8 mouse cellular contexts compared by ENCODE assay signal in genomic region chr11:102219994-102220346, GRCm38 (mm10). TPM values are rescaled to one million over a fixed set of nuclear protein-coding genes. Genes with fewer than 3 reads are reported as not detected.
DNase-seq lines count a peak whose midpoint lies in the region; ATAC-seq and TF ChIP-seq lines count a peak whose summit lies in the region.

No protein-coding gene starts in this region.

- no peak for ATAC-seq in embryonic facial prominence, embryonic 15.5 days (ENCODE audit: insufficient number of reproducible peaks, low FRiP score, low TSS enrichment, low read depth)
- no peak for ATAC-seq in intestine, embryonic 14.5 days (replicated peaks; ENCODE audit: low FRiP score, low TSS enrichment, low read depth)
- no peak for ATAC-seq in midbrain, postnatal 0 days (ENCODE audit: low FRiP score)

- H3K36me3 ChIP-seq in embryonic facial prominence, embryonic 15.5 days = peaks cover 13% of the 10 kb centered on the region; the same call in 1 of the 2 replicates
- 0 out of 2 replicates have a peak, but pooled peaks cover 5% of the 10 kb centered on the region for H3K36me3 ChIP-seq in intestine, embryonic 14.5 days (ENCODE audit: control insufficient read depth, insufficient read depth, low read length)
- H3K36me3 ChIP-seq in midbrain, postnatal 0 days (ENCODE audit: insufficient read depth, low read length) = peaks cover 17% of the 10 kb centered on the region

- no peak for DNase-seq in layer of hippocampus, adult 2 months (ENCODE audit: low spot score in 2 of 2)
- DNase-seq in layer of hippocampus, adult 9-11 months = no peak
- peak; percentile 67 for DNase-seq in adrenal gland, postnatal 10 days
- no peak for DNase-seq in intestine, embryonic 14.5 days (ENCODE audit: low spot score)
- DNase-seq in natural killer cell, adult 2 months (ENCODE audit: low spot score in 2 of 2) = no peak
- no peak for DNase-seq in lung, postnatal 25 days (ENCODE audit: low spot score)
- DNase-seq in midbrain, postnatal 0 days (ENCODE audit: low spot score) = no peak

- no peaks in the 10 kb centered on the region for H3K27me3 ChIP-seq in embryonic facial prominence, embryonic 15.5 days
- no peaks in the 10 kb centered on the region for H3K27me3 ChIP-seq in intestine, embryonic 14.5 days (replicated peaks; ENCODE audit: control insufficient read depth, insufficient read depth, low read length)
- H3K27me3 ChIP-seq in midbrain, postnatal 0 days (ENCODE audit: insufficient read depth, low read length) = no peaks in the 10 kb centered on the region

- no peaks in the 10 kb centered on the region for H3K9me3 ChIP-seq in embryonic facial prominence, embryonic 15.5 days (replicated peaks)
- H3K9me3 ChIP-seq in intestine, embryonic 14.5 days (ENCODE audit: control insufficient read depth, low read length) = no peaks in the 10 kb centered on the region
- H3K9me3 ChIP-seq in midbrain, postnatal 0 days (ENCODE audit: low read length) = no peaks in the 10 kb centered on the region

- peaks cover 100% of the 10 kb centered on the region for H3K4me1 ChIP-seq in embryonic facial prominence, embryonic 15.5 days
- H3K4me1 ChIP-seq in intestine, embryonic 14.5 days (replicated peaks; ENCODE audit: control insufficient read depth, insufficient read depth, low read length) = peaks cover 76% of the 10 kb centered on the region
- peaks cover 29% of the 10 kb centered on the region; the same call in 1 of the 2 replicates for H3K4me1 ChIP-seq in midbrain, postnatal 0 days (ENCODE audit: insufficient read depth, low read length)

- no peak for TF ChIP-seq CTCF in layer of hippocampus, adult 2 months (conservative IDR thresholded peaks at IDR 0.05)
- TF ChIP-seq CTCF in midbrain, postnatal 0 days (IDR thresholded peaks at IDR 0.05) = no peak

- no peak overlapping the region for H3K4me3 ChIP-seq in layer of hippocampus, adult 2 months
- no peak overlapping the region for H3K4me3 ChIP-seq in embryonic facial prominence, embryonic 15.5 days (replicated peaks)
- H3K4me3 ChIP-seq in intestine, embryonic 14.5 days (ENCODE audit: low read depth, low read length) = no peak overlapping the region
- no peak overlapping the region for H3K4me3 ChIP-seq in midbrain, postnatal 0 days (ENCODE audit: low read depth, low read length)

- H3K9ac ChIP-seq in embryonic facial prominence, embryonic 15.5 days = no peak overlapping the region
- no peak overlapping the region for H3K9ac ChIP-seq in intestine, embryonic 14.5 days (ENCODE audit: low read length)
- H3K9ac ChIP-seq in midbrain, postnatal 0 days (replicated peaks; ENCODE audit: low read length, poor library complexity, severe bottlenecking) = no peak overlapping the region

- peak overlapping the region; percentile 95 for H3K27ac ChIP-seq in layer of hippocampus, adult 2 months
- peak overlapping the region; percentile 88 for H3K27ac ChIP-seq in embryonic facial prominence, embryonic 15.5 days (replicated peaks)
- peak overlapping the region; percentile 87; the same call in 1 of the 2 replicates for H3K27ac ChIP-seq in intestine, embryonic 14.5 days (ENCODE audit: low read depth)
- no peak overlapping the region for H3K27ac ChIP-seq in midbrain, postnatal 0 days (ENCODE audit: low read depth, low read length)

- WGBS in embryonic facial prominence, embryonic 15.5 days = 63% methylated on average over 4 of the region's 4 CpGs
- WGBS in intestine, embryonic 14.5 days = 51% methylated on average over 4 of the region's 4 CpGs
- WGBS in midbrain, postnatal 0 days = 81% methylated on average over 4 of the region's 4 CpGs

- 0 out of 2 replicates have a peak overlapping the region, but pooled peaks have one; percentile 2 for H3K4me2 ChIP-seq in embryonic facial prominence, embryonic 15.5 days (replicated peaks)
- H3K4me2 ChIP-seq in intestine, embryonic 14.5 days (ENCODE audit: low read length) = no peak overlapping the region
- no peak overlapping the region for H3K4me2 ChIP-seq in midbrain, postnatal 0 days (ENCODE audit: low read depth, low read length, poor library complexity, severe bottlenecking)

RNA-seq across cellular contexts. Expression of gene Hdac5, which starts 10.0 kb away (rescaled TPM):
- total RNA-seq in layer of hippocampus, adult 2 months (2021) = 100 to 1,000 TPM; 233 to 243 TPM
- total RNA-seq in adrenal gland, postnatal 10 days (2021) = 100 to 1,000 TPM in 1 of 2 experiments, 10 to 100 TPM in 1; 84.4 to 113 TPM
- polyA plus RNA-seq in embryonic facial prominence, embryonic 15.5 days (2015; fragmentation: Nextera tagmentation; extraction: Ambion mirVana) = 105 and 106 TPM in 2 replicates
- 45.4 and 53.2 TPM in 2 replicates for polyA plus RNA-seq in intestine, embryonic 14.5 days (2014; fragmentation: Nextera tagmentation; extraction: Ambion mirVana)
- total RNA-seq in midbrain, postnatal 0 days (2014; rRNA removed) = 183 and 263 TPM in 2 replicates
- 61.9 and 65.9 TPM in 2 replicates for polyA plus RNA-seq in midbrain, postnatal 0 days (2015; fragmentation: Nextera tagmentation; extraction: Ambion mirVana)

RNA-seq across cellular contexts. Expression of gene BC030867, which starts 28.7 kb away (rescaled TPM):
- total RNA-seq in layer of hippocampus, adult 2 months (2021) = 1 to 10 TPM; 1.0 to 1.1 TPM
- 1 to 10 TPM; 1.9 to 4.5 TPM for total RNA-seq in adrenal gland, postnatal 10 days (2021)
- polyA plus RNA-seq in embryonic facial prominence, embryonic 15.5 days (2015; fragmentation: Nextera tagmentation; extraction: Ambion mirVana) = 13.6 and 16.0 TPM in 2 replicates
- polyA plus RNA-seq in intestine, embryonic 14.5 days (2014; fragmentation: Nextera tagmentation; extraction: Ambion mirVana) = 16.5 and 16.6 TPM in 2 replicates
- total RNA-seq in midbrain, postnatal 0 days (2014; rRNA removed) = 2.1 TPM in 2 replicates
- 0.53 and 0.60 TPM in 2 replicates for polyA plus RNA-seq in midbrain, postnatal 0 days (2015; fragmentation: Nextera tagmentation; extraction: Ambion mirVana)

RNA-seq across cellular contexts. Expression of gene G6pc3, which starts 30.6 kb away (rescaled TPM):
- 10 to 100 TPM; 58.2 to 59.7 TPM for total RNA-seq in layer of hippocampus, adult 2 months (2021)
- total RNA-seq in adrenal gland, postnatal 10 days (2021) = 10 to 100 TPM; 72.3 to 74.7 TPM
- 29.8 and 31.7 TPM in 2 replicates for polyA plus RNA-seq in embryonic facial prominence, embryonic 15.5 days (2015; fragmentation: Nextera tagmentation; extraction: Ambion mirVana)
- polyA plus RNA-seq in intestine, embryonic 14.5 days (2014; fragmentation: Nextera tagmentation; extraction: Ambion mirVana) = 36.0 and 37.4 TPM in 2 replicates
- total RNA-seq in midbrain, postnatal 0 days (2014; rRNA removed) = 43.1 and 68.5 TPM in 2 replicates
- 42.0 and 48.7 TPM in 2 replicates for polyA plus RNA-seq in midbrain, postnatal 0 days (2015; fragmentation: Nextera tagmentation; extraction: Ambion mirVana)

RNA-seq across cellular contexts. Expression of gene Lsm12, which starts 34.9 kb away (rescaled TPM):
- 10 to 100 TPM; 56.6 to 56.9 TPM for total RNA-seq in layer of hippocampus, adult 2 months (2021)
- 10 to 100 TPM; 77.5 to 80.8 TPM for total RNA-seq in adrenal gland, postnatal 10 days (2021)
- 113 and 128 TPM in 2 replicates for polyA plus RNA-seq in embryonic facial prominence, embryonic 15.5 days (2015; fragmentation: Nextera tagmentation; extraction: Ambion mirVana)
- polyA plus RNA-seq in intestine, embryonic 14.5 days (2014; fragmentation: Nextera tagmentation; extraction: Ambion mirVana) = 88.4 and 89.9 TPM in 2 replicates
- 77.7 and 86.2 TPM in 2 replicates for total RNA-seq in midbrain, postnatal 0 days (2014; rRNA removed)
- polyA plus RNA-seq in midbrain, postnatal 0 days (2015; fragmentation: Nextera tagmentation; extraction: Ambion mirVana) = 130 and 147 TPM in 2 replicates

RNA-seq across cellular contexts. Expression of gene Asb16, which starts 48.6 kb away (rescaled TPM):
- total RNA-seq in layer of hippocampus, adult 2 months (2021) = 1 to 10 TPM; 2.0 TPM
- total RNA-seq in adrenal gland, postnatal 10 days (2021) = 1 to 10 TPM; 1.1 to 2.6 TPM
- 0.12 and 0.26 TPM in 2 replicates for polyA plus RNA-seq in embryonic facial prominence, embryonic 15.5 days (2015; fragmentation: Nextera tagmentation; extraction: Ambion mirVana)
- polyA plus RNA-seq in intestine, embryonic 14.5 days (2014; fragmentation: Nextera tagmentation; extraction: Ambion mirVana) = 0.08 and 0.16 TPM in 2 replicates
- total RNA-seq in midbrain, postnatal 0 days (2014; rRNA removed) = 2.3 and 2.5 TPM in 2 replicates
- polyA plus RNA-seq in midbrain, postnatal 0 days (2015; fragmentation: Nextera tagmentation; extraction: Ambion mirVana) = 0.28 and 0.32 TPM in 2 replicates
